Mouse (Mus musculus): Measurements from ENCODE around the gene Nelfb.

Nelfb gene

GRCm38 (mm10) chr2:25211121-25211670 is at the start of gene Nelfb:
Gene Nelfb, minus strand, starts transcription at chr2:25211489.
- in situ Hi-C loops (cut with MboI; ENCODE audit: low pct_unique_long_range_greater_than_20kb in 1 of 2, low sequenced_read_pairs in 2 of 2, unreplicated experiment in 1 of 2): no loop called here

GRCm38 (mm10) chr2:25258887-25259286 is 47.6 kb upstream of the Nelfb start:
- in situ Hi-C loops (cut with MboI; ENCODE audit: low pct_unique_long_range_greater_than_20kb in 1 of 2, low sequenced_read_pairs in 2 of 2, unreplicated experiment in 1 of 2): loop anchor here in 1 of 2 experiments (10.0 kb wide), 1 partner anchor 64 kb away; the partner anchor contains the start of gene Tor4a

GRCm38 (mm10) chr2:25257250-25257649 is 46.0 kb upstream of the Nelfb start:
- in situ Hi-C loops (cut with MboI; ENCODE audit: low pct_unique_long_range_greater_than_20kb in 1 of 2, low sequenced_read_pairs in 2 of 2, unreplicated experiment in 1 of 2): loop anchor here in 1 of 2 experiments (10.0 kb wide), 1 partner anchor 62 kb away; the partner anchor contains the start of gene Tor4a

- in situ Hi-C loops (cut with MboI; ENCODE audit: low pct_unique_long_range_greater_than_20kb in 1 of 2, low sequenced_read_pairs in 2 of 2, unreplicated experiment in 1 of 2): loop anchor here in 1 of 2 experiments (10.0 kb wide), 1 partner anchor 62 kb away; the partner anchor contains the start of gene Tor4a
These were observed 45.3 kb upstream of the Nelfb start for GRCm38 (mm10) chr2:25256443-25257109.

GRCm38 (mm10) chr2:25255284-25255779 is 44.0 kb upstream of the Nelfb start, which contains the start of gene Tmem203:
Gene Tmem203, plus strand, starts transcription at chr2:25255439.
- in situ Hi-C loops (cut with MboI; ENCODE audit: low pct_unique_long_range_greater_than_20kb in 1 of 2, low sequenced_read_pairs in 2 of 2, unreplicated experiment in 1 of 2): loop anchor here in 1 of 2 experiments (10.0 kb wide), 1 partner anchor 61 kb away; the partner anchor contains the start of gene Tor4a

GRCm38 (mm10) chr2:25252331-25252730 is 41.0 kb upstream of the Nelfb start:
- in situ Hi-C loops (cut with MboI; ENCODE audit: low pct_unique_long_range_greater_than_20kb in 1 of 2, low sequenced_read_pairs in 2 of 2, unreplicated experiment in 1 of 2): loop anchor here in 1 of 2 experiments (10.0 kb wide), 1 partner anchor 58 kb away; the partner anchor contains the start of gene Tor4a

GRCm38 (mm10) chr2:25246183-25247072 is 35.1 kb upstream of the Nelfb start, which contains the start of gene AL732309.1:
Gene AL732309.1, minus strand, starts transcription at chr2:25246863.
- in situ Hi-C loops (cut with MboI; ENCODE audit: low pct_unique_long_range_greater_than_20kb in 1 of 2, low sequenced_read_pairs in 2 of 2, unreplicated experiment in 1 of 2): no loop called here

- in situ Hi-C loops (cut with MboI; ENCODE audit: low pct_unique_long_range_greater_than_20kb in 1 of 2, low sequenced_read_pairs in 2 of 2, unreplicated experiment in 1 of 2): no loop called here
These were observed 32.9 kb upstream of the Nelfb start for GRCm38 (mm10) chr2:25244144-25244543.

GRCm38 (mm10) chr2:25243342-25243741 is 32.1 kb upstream of the Nelfb start:
- in situ Hi-C loops (cut with MboI; ENCODE audit: low pct_unique_long_range_greater_than_20kb in 1 of 2, low sequenced_read_pairs in 2 of 2, unreplicated experiment in 1 of 2): no loop called here

- in situ Hi-C loops (cut with MboI; ENCODE audit: low pct_unique_long_range_greater_than_20kb in 1 of 2, low sequenced_read_pairs in 2 of 2, unreplicated experiment in 1 of 2): no loop called here
These were observed 30.8 kb upstream of the Nelfb start, which contains the start of the genes Rnf208 and Cysrt1 for GRCm38 (mm10) chr2:25242101-25242506. Gene Rnf208, plus strand, starts transcription at chr2:25242255. Gene Cysrt1, minus strand, starts transcription at chr2:25242452.

- in situ Hi-C loops (cut with MboI; ENCODE audit: low pct_unique_long_range_greater_than_20kb in 1 of 2, low sequenced_read_pairs in 2 of 2, unreplicated experiment in 1 of 2): no loop called here
These were observed 30.1 kb upstream of the Nelfb start for GRCm38 (mm10) chr2:25241438-25241775.

- in situ Hi-C loops (cut with MboI; ENCODE audit: low pct_unique_long_range_greater_than_20kb in 1 of 2, low sequenced_read_pairs in 2 of 2, unreplicated experiment in 1 of 2): no loop called here
These were observed 29.6 kb upstream of the Nelfb start for GRCm38 (mm10) chr2:25240723-25241437.

- in situ Hi-C loops (cut with MboI; ENCODE audit: low pct_unique_long_range_greater_than_20kb in 1 of 2, low sequenced_read_pairs in 2 of 2, unreplicated experiment in 1 of 2): no loop called here
These were observed 29.0 kb upstream of the Nelfb start for GRCm38 (mm10) chr2:25240310-25240709.

- in situ Hi-C loops (cut with MboI; ENCODE audit: low pct_unique_long_range_greater_than_20kb in 1 of 2, low sequenced_read_pairs in 2 of 2, unreplicated experiment in 1 of 2): no loop called here
These were observed 28.5 kb upstream of the Nelfb start for GRCm38 (mm10) chr2:25239766-25240165.

GRCm38 (mm10) chr2:25238106-25238505 is 26.8 kb upstream of the Nelfb start:
- in situ Hi-C loops (cut with MboI; ENCODE audit: low pct_unique_long_range_greater_than_20kb in 1 of 2, low sequenced_read_pairs in 2 of 2, unreplicated experiment in 1 of 2): no loop called here

GRCm38 (mm10) chr2:25237522-25237921 is 26.2 kb upstream of the Nelfb start:
- in situ Hi-C loops (cut with MboI; ENCODE audit: low pct_unique_long_range_greater_than_20kb in 1 of 2, low sequenced_read_pairs in 2 of 2, unreplicated experiment in 1 of 2): no loop called here

GRCm38 (mm10) chr2:25236614-25237013 is 25.3 kb upstream of the Nelfb start, which contains the start of gene Rnf224:
Gene Rnf224, minus strand, starts transcription at chr2:25236787.
- in situ Hi-C loops (cut with MboI; ENCODE audit: low pct_unique_long_range_greater_than_20kb in 1 of 2, low sequenced_read_pairs in 2 of 2, unreplicated experiment in 1 of 2): no loop called here

Measured in mouse embryonic stem cell (cell line).